Mouse (Mus musculus) telencephalon, adult 2 months (tissue): Measurements from ENCODE around the gene Cdh10.

ENCODE experiments used
- DNase-seq: peaks from one replicate; pipeline ENCODE4 v3.0.0-alpha.2; 2011; ENCODE audit warnings: low read depth, low spot score

The Cdh10 gene

DNA sequence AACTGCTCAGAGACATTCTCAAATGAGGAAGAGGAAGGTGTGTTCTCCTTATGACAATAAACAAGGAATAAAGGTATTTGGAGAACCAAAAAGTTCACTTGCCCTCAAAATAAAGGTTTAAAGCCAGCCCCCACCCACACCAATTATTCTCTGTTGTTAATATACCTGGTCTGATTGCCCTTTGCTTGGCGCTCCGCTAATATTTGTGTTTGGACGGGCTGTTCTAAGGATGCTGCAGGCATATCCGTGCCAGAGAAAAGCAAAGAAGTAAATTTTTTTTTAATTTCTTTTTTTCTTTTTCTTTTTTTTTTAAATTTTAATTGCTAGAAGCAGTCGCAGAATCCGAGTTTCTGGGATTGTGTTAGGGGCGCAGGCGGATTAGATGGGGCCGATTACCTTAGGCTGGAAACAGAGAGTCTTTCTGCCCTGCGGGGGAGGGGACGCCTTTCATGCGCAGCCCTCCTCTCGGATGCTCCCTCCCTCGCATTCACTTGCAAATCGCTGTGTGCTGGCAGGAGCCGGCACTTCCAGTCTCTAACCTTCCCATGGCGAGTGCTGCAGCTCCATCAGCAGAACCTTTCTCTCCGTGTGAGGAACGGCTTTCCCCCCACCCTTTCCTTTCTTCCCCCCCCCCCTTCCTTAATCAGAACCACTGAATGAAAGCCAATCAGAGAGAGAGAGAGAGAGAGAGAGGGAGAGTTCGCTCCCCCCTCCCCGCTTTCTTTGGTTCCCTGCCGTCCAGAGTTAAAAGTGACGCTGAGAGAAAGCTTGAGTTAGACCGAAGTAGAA lies at the start of gene Cdh10:
Gene Cdh10 (plus strand): TSS at position 763 of the 789 bp plus-strand sequence.
- peak; percentile 72 for DNase-seq

DNA sequence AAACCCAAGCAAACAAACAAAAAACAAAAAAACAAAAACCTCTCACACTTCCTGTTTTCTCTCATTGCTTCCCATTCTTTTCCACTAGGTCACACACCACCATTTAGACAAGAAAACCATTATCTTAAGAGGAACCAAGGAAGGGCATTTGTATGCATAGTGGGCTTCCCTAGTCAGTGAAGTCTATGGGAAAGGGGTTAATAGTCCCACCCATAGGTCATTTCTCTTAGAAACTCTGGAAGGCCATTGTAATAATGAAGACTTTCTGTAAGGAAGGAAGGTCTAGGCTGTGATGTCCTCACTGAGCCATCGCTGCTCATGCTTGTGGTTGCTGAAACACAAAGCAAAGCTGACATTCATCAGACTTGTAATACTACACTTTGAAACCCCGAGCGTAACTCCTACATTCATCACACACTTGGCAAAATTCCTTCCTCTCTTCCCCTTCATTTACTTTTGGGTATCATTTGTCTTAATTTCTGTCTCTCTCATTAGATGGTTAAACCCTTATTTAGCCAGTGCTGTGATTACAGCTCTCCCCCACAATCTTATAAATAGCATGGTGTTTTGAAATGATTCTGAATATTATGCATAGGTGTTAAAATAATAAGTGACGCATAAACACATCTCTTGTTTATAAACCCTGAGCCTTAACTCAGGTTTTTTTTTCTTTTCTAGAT lies 9.5 kb upstream of the Cdh10 start:
- no peak for DNase-seq

DNA sequence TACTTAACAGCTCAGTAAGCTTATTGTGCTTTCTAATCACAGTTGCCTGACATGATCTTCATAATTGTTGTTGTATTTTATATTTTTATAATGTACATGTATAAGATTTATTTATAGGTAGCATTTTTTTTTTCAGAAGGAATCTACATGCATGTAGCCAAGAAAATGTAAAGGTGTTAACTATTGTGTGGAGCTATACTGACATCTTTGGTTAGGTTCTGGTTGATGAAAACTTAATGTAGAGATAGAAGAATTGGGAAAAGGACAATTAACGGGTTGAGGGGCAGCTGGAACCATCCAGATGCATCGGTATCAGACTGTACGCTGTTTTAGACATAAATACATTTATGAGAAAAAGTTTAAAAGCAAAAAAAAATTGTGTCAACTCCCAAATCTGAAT lies 1.0 kb upstream of the Cdh10 start:
- no peak for DNase-seq

DNA sequence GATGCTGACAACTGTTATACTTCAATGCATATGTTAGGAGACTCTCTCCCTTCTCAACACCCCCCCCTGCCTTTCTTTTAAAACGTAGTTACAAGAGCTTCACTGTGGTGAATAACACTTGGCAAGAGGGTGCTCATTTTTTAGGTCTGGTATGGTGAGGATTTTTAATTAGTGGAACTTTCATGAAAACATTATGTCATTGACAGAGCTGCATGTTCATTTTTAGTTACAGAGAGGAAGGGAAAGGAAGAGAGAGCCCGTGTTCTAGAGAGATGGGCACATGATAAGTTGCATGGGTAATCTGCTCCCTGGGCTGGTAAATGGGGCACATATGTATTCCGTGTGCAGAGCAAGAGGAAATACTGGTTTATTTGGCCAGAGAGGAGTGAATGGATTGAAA lies 1.5 kb downstream of the Cdh10 start:
- peak; percentile 73 for DNase-seq

DNA sequence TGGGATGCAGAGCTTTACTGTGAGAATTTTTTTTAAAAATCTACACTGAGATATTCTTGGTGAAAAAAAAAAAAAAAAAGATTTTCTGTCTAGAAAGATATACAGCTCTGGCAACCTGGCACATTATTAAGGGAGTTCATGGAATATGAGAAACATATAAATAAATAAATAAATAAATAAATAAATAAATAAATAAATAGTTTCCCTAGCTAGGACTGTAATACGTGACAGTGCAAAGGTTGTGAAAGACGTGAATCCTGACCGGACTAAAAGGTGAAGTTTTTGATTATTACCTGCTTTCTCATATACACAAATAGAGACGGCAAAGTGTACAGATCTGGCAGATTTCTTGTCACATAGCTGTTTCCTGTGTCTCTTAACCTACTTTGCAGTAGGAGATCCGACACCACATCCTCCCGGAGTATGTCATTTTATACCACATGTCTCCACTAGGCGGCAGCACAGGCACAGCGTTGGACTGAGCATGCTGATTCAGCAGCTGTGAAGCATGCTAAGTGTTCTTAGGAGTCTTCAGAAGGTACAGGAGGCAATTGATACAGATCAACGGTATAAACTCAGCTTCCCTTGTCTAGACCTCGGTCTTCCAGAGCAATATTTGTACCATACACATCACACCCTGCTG lies 2.5 kb downstream of the Cdh10 start:
- peak; percentile 89 for DNase-seq

DNA sequence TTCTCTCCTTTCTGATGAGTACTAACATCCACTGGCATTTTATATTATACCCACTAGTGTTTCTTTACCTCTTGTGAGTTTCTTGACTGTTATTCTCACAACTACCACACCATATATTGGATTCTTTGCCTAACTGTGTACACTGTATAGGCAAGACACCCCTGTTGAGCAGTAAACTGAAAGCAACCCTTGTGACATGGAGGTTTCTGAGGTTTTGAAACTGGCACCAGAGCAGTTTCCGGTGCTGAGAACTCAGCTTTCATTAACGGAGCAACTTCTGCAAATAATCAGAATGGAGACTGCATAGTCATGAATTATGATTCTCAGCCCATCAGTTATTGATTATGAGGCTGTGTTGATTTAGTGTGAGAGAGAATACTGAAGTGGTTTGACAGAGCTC lies 4.7 kb downstream of the Cdh10 start:
- no peak for DNase-seq

DNA sequence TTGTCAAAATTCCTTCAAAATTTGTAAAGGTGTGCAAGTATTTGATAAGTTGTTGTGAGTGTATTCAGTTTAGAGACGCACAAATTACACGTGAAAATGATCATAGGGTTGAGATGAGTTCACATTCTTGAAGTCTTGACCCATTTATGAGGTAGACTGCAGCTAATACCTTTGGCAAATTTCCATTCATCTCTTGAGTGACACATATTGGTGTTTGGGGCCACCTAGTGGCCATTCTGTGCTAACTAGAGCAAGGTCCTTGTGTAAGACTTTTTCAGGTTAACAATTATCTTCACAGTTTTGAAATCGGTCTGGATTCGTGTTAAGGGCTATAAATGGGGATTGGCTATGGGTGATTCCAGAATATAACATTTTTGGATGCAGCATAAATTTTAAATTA lies 13.5 kb downstream of the Cdh10 start:
- no peak for DNase-seq

DNA sequence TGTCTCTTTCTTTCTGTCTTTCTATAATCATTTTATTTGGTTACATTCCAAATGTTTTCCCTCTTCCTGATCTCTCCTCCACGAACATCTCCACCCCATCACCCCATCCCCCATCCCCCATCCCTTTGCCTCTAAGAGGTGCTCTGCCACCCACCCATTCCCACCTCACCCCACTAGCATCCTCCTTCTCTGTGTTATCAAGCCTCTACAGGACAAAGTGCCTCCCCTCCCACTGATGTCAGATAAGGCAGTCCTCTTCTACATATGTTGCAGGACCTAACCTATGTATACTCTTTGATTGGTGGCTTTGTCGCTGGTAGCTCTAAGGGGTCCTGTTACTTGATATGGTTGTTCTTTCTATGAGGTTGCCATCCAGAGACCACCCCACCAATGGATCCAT lies 23.0 kb downstream of the Cdh10 start:
- no peak for DNase-seq

DNA sequence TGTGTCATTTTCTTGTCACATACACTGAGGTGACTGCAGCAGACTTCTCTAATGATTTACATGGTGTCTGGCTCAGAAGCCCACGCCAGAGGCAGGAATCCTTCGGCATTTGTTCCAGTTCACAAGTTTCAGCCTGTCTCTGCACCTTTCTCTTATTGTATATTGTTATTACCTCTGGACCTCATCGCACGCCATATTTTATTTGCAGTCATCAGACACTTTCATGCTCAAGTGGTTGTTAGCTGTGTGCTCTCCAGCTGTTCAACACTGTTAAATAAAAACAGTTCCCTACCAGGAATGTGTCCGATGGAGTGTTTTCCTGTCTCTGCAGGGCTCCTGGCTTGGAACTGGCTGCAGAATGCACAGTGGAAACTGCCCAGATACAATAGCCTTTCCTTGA lies 26.1 kb downstream of the Cdh10 start:
- DNase-seq, result no peak

DNA sequence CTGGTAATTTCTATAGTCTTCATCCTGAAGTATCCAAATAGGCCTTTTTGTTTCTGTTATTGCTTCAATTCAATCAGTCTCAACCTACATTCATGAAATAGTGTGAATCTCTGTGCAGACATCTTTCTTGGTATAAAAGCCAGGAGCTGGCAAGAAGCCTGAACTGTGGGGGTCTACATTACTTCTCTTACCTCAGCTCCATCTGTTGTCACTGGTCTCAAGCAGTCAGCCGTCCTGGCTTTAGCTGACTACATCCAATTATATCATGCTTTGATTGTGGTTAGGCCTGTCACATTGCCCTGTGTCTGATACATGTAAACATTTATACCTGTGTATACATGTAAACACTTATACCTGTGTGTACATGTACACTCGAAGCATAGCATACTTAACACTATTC lies 31.8 kb downstream of the Cdh10 start:
- DNase-seq, result no peak

DNA sequence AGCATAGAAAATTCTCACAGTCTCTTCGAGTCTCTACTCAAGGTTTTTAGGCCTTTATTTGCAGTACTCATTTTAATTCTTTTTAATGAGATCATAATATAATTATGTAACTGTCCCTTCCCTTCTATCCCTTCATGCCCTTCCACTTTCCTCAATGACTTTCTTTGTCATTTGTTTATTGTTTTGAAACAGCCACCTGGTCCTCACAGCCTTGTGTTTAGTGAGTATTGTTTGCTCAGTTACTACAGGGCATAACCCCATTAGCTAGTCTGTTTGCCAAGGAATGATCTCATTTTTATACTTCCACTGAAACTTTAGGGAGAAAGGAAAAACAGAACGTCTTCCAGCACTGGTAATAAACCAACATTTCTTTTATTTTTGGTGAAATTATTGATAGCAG lies 39.4 kb downstream of the Cdh10 start:
- DNase-seq, result peak; percentile 51

DNA sequence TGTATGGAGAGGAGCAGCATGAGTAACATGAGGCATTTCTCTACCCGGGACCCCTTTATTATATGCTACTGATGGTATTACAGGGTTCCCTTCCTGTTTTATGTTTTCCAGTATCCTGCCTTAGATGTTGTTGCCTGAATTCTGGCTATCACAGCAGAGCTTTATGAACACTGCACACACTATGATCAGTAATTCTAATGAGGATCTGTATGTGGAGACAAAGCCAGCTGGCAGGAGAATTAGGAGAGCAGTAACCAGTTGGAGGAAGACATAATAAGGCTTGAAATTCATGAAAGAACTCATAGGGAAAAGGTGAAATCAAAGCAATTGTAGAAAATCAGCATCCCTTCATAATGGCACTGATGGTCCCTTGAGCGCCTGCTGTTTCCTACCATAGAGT lies 51.1 kb downstream of the Cdh10 start:
- no peak for DNase-seq

DNA sequence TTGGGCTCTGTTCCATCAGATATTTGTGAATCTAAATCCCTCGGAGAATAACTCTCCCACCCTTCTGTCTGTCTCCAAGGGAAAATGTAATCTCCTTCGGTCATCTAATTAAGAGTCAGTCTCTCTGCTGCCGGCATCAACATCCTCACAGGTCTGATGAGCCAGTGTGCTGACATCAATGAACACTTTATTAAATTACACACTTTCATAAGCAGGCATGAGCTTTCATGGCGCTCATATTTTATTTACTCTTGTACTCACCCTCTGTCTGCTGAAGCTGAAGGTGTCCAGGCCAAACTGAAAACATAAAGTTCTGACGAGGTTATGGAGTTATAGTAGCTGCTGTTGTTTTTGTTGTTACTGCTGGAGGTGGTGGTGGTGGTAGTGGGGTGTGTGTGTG lies 62.7 kb downstream of the Cdh10 start:
- no peak for DNase-seq

DNA sequence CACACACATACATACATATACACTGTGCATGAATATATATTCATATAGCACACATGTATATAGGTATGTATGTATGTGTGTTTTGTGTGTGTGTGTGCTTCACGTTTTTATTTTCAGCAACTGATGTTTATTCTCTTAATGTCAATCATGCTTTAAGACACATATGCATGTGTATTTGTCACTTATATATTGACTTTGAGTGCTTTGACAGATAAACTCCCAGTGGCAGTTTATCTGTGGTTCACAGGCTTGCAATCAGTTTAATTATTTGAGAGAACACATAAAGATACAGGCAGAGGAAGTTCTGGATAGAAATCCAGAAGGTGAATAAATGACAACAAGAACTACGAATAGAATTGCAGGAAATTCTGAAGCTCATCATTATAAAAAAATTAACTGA lies 67.9 kb downstream of the Cdh10 start:
- DNase-seq, result no peak

DNA sequence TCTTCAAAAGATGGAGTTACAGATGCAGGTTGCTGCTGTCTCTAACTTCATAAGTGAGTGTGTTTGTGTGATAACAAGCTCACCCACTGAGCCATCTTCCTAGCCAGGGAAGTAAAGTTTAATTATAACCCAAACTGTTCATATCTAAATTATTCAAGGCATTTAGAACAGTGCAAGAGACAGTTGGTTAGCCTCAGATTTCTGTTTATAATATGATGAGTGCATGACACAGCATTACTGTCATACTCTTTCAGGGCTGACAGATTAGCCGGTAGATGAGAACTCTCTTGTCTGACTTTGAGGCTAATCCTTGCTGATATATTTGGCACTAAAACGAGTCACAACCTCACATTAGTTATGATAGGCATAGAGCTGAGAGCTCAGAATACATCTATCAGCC lies 70.2 kb downstream of the Cdh10 start:
- no peak for DNase-seq

DNA sequence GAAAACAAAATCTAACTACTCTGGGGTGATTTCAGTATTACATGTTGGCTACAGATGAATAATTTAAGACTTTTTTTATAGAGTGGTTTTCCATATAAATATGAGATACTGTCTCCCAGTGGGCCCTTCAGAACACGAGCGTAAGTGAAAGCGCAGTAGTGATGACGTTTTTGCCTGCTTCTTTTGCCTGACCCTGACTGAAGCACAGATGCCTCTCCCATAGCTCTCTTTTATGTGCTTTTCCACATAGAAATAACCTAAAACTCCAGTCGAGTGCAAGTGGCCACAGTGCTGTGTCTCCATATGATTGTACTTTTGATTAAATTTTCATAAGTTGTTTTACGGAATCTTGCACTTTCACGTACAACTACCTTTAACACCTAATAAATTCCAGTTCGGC lies 71.6 kb downstream of the Cdh10 start:
- no peak for DNase-seq

DNA sequence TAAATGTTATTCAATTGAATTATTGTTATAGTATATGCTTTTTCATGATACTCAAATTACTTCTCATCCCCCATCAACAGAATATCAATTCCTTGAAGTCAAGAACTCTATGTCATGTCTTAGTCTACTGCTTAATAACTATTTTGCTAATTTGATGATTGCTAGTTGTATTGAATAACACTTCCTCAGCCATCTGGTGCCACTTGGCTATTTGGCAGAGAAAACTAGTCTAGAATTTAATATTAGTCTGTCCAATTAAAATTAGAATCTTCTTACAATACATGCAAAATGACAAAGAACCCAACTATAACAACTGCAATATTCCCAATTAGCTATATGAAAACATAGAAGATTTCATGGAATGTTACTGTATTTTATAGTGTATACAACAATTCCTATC lies 82.0 kb downstream of the Cdh10 start:
- no peak for DNase-seq

DNA sequence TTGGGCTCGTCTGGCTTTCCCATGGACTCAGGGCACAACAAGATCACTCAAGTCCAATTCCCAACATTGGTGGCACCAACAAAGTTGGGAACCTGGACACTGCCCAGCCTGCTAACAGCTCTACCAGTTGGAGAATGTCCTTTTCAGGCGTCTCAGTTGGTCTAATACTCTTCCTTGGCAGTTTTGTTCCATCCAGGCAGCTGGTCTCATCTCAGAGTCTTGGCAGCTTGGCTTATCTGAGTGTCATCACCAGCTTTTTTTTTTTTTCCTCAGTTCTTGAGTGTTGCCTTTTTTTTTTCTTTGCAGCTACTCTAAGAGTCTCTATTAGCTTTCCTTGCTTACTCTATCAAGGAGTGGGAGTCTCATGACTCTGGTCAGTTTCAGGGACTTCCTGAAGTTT lies 85.4 kb downstream of the Cdh10 start:
- no peak for DNase-seq

DNA sequence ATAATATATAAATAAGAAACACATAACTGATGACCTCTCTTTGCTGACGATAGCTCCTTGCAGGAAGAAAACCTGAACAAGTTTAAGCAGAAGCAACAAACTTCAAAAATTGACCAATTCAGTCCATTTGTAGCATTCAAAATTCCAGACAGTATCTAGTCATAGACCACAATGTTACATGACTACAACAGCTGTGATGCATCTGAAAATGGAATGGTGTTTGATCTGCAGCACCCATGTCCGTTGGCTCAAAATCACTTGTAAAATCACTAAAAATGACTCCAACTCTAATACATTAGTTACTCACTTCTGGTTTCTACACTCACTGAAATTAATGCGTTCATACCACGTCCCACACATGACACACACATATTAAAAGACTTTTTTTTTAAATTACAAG lies 91.9 kb downstream of the Cdh10 start:
- DNase-seq, result no peak

DNA sequence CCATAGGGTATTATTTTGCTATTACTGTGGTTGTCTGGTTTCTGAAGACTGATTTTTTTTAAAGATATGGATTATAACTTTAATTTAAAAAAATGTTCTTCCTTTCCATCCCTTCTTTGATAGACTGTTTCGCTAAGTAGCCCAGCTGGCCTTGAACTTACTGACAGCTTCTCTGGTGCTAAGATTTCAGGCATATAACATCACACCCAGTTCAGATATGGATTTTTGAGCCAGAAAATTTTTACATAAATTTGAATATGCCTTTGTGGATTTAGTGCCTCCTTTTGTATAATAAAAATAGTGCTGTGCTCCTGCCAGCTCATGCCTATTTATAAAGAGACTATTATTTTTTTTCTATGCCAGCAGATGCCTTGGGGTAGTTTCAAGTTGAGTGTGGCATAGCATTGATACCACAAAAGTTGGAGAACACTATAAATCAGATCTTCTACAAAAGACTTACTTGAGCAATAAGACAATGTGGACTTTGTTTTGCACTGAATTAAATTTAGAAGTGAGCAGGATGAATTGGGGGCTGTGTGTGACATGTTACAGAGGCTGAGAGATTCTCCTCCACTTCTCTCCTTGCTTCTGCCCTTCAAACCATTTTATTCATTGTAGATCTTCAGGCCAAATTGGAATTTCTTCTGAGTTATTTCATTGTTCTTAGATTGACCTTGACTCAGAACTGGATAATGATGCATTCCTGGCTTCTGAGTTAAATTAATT lies 106.8 kb downstream of the Cdh10 start:
- peak; percentile 79 for DNase-seq

DNA sequence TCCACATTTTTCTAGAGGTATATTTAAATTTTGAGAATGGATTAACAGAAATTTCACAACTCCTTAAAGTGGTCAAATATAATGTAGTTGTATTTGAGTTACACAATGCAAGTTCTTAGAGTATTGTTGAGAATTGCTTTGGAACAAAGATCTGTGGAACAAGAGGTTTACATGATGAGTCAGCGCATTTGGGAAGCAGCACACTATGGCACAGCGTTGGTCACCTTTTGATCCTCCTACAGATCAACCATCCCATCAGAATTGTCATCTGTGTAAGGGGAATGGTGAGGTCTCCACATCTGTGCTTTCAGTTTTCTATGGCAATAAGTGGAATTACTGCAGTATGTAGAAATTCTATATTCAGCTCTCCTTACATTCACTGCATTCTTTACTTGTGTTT lies 108.2 kb downstream of the Cdh10 start:
- no peak for DNase-seq

DNA sequence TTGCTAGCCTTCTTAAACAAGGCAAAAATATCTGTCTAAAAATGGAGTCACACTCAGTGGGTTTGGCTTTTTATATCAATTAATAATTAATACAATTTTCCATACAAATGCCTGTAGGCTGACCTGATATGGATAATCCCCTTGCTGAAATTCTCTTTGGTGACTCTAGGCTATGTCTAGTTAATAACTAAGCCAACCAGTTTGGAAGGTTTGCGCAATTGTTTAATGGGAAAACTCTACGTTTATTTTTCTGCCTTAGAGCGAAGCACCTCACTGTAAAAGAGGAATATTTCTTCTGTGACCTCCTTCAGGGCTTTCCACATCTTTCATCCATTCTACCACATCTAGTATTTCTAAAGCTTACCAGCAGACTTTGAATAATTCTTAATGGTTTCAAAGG lies 133.5 kb downstream of the Cdh10 start:
- DNase-seq, result no peak
